Mouse (Mus musculus) cerebellum, adult 2 months (tissue): ENCODE results near the gene Chia1.

Source experiments
- CTCF ChIP-seq: fragments of 200-500 bp; IDR thresholded peaks from 2 replicates; pipeline ENCODE4 v1.5.1; 2011; ENCODE audit warnings: low read depth, mild to moderate bottlenecking, control low read depth, low read length, moderate library complexity, borderline replicate concordance; ENCODE audit not compliant: insufficient read depth
- POLR2A ChIP-seq: fragments of 200-500 bp; IDR thresholded peaks from 2 replicates; pipeline ENCODE4 v1.6.1; 2011; ENCODE audit warnings: low read length, control low read depth, borderline replicate concordance; ENCODE audit not compliant: insufficient read depth

DNA sequence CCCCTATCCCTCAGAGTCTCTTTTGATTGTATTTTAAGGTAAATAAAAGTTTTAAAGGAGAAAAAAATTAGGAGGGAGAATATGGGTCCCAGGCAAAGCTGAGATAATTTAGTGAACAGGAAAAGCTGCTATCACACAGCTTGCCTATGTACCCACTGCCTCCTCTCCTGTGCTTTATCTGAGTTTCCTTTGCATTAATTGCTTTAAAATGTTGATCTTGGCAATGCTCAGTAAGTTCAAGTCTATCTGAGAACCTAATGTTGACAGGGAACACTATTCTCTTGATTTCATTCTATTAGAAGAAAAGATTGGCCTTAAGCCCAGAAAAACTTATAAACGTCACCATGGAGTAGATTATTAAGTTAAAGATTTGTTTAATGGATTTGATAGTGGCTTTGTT, 38.2 kb upstream of the Chia1 start:
- TF ChIP-seq POLR2A (no peak), CTCF (no peak)
